Mouse (Mus musculus) limb, embryonic 15.5 days (tissue): ENCODE results near the gene Htra3. TPM values are rescaled to one million over a fixed set of nuclear protein-coding genes. Genes with fewer than 3 reads are reported as not detected.

Experiments
- ATAC-seq: fragments of 200-750 bp; cut with Nextera tagmentation; 2 replicates; pipeline ENCODE4 v1.8.0; 2017; ENCODE audit warnings: low read depth, moderate TSS enrichment; ENCODE audit not compliant: insufficient number of reproducible peaks, low FRiP score, low TSS enrichment
- H3K27ac ChIP-seq: fragments of 300-500 bp; sonication (generic); 2 replicates; pipeline ENCODE4 v1.5.1; 2015; ENCODE audit warnings: moderate library complexity, mild to moderate bottlenecking, inconsistent platforms
- H3K27me3 ChIP-seq: fragments of 300-500 bp; sonication (generic); 2 replicates; pipeline ENCODE4 v1.6.1; 2015; ENCODE audit warnings: inconsistent platforms
- H3K36me3 ChIP-seq: fragments of 300-500 bp; sonication (generic); 2 replicates; pipeline ENCODE4 v1.6.1; 2015; ENCODE audit warnings: inconsistent platforms
- H3K4me1 ChIP-seq: fragments of 300-500 bp; sonication (generic); 2 replicates; pipeline ENCODE4 v1.6.1; 2015; ENCODE audit warnings: inconsistent platforms
- H3K4me2 ChIP-seq: fragments of 300-500 bp; sonication (generic); 2 replicates; pipeline ENCODE4 v1.6.1; 2015; ENCODE audit warnings: mild to moderate bottlenecking, inconsistent platforms
- H3K4me3 ChIP-seq: fragments of 300-500 bp; sonication (generic); 2 replicates; pipeline ENCODE4 v1.5.1; 2015; ENCODE audit warnings: mild to moderate bottlenecking, inconsistent platforms
- H3K9ac ChIP-seq: fragments of 300-500 bp; sonication (generic); 2 replicates; pipeline ENCODE4 v1.6.1; 2015; ENCODE audit warnings: inconsistent platforms
- H3K9me3 ChIP-seq: fragments of 300-500 bp; sonication (generic); 2 replicates; pipeline ENCODE4 v1.6.1; 2016; ENCODE audit warnings: inconsistent platforms
- WGBS: fragments of 180-500 bp; shearing (Covaris S2); methylation state at CpG from one replicate; pipeline ENCODE4 v1.1.7; 2015; 5-methylcytosine and 5-hydroxymethylcytosine counted together
- polyA plus RNA-seq: library from polyadenylated mRNA; unstranded; fragments of >200 nt; fragmentation: Nextera tagmentation; extraction: Ambion mirVana; gene quantifications from 2 replicates; pipeline ENCODE4 v1.2.1, GENCODE M21; 2015

Htra3 gene
- polyA plus RNA-seq, 1 experiment from 2014 or later, result 72.3 TPM

DNA sequence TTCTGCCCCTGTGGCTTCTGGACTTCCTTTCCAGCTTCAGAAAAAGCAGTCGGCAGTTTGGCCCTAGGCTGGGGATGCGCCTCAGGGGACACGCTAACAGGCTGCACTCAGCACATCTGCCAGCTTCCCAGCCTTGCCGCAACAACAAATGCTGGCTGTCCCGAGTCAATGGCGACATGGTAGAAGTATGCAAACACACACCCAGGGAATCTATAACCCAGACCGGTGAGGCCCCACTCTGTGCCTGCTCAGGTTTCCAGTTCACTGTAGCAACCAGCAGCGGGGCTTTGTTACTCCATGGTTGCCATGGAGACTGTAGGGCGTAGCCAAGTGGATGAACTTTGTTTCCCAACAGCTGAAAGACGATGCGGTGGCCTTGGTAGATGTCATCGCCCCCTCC is 70.2 kb downstream of the Htra3 start:
- Histone ChIP-seq H3K9ac (no peak overlapping the region), H3K9me3 (no peaks in the 10 kb centered on the region), H3K4me2 (no peak overlapping the region), H3K4me3 (no peak overlapping the region), H3K4me1 (peaks cover 46% of the 10 kb centered on the region), H3K27ac (peak overlapping the region; percentile 75), H3K36me3 (peaks cover 3% of the 10 kb centered on the region; the same call in 1 of the 2 replicates), H3K27me3 (no peaks in the 10 kb centered on the region)
- 25% methylated on average over 12 of the region's 12 CpGs for WGBS
- ATAC-seq, result peak; percentile 82

DNA sequence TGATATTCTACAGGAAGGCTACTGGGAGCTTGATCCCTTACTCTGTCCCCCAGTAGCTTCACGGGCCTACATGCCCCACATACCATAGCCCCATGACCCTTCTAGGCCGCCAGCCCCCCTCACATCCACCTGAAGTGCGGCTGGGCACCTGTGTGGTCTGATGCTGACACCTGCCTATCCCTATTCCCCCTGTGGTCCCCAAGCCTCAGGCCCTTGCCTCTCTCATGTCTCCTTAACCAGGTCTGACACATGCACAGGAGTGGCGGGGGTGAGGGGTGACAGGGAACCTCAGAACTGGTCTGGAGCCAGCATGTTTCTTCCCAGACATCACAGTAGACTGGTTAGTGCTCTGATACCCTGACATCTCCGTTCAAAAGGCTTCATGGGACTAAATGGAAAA is 71.0 kb downstream of the Htra3 start:
- Histone ChIP-seq H3K4me3 (no peak overlapping the region), H3K9ac (no peak overlapping the region), H3K4me2 (no peak overlapping the region), H3K9me3 (no peaks in the 10 kb centered on the region), H3K36me3 (peaks cover 8% of the 10 kb centered on the region; the same call in 1 of the 2 replicates), H3K4me1 (peaks cover 46% of the 10 kb centered on the region), H3K27me3 (no peaks in the 10 kb centered on the region), H3K27ac (peak overlapping the region; percentile 64)
- ATAC-seq, result no peak
- WGBS, result 72% methylated on average over 5 of the region's 5 CpGs

DNA sequence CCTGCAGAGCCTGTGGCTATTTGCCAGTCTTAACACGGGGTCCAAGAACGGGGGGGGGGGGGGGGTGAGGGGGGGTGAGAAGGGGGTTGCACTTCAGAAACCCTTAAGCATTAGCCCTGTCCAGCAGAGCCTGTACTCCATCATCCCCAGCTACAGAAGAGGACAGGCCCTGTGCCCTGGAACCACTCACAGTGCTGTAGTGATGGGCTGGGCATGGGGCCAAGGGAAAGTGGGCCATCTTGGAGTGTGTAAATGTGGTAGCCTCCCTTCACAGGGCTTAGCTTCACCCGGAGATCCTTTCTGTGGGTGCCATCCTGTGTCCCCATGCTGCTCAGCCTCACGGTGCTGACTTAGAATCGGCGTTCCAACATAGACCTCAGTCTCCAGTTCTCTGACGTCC is 71.8 kb downstream of the Htra3 start:
- Histone ChIP-seq H3K27me3 (no peaks in the 10 kb centered on the region), H3K9me3 (no peaks in the 10 kb centered on the region), H3K9ac (no peak overlapping the region), H3K27ac (peak overlapping the region; percentile 64), H3K4me3 (no peak overlapping the region), H3K4me1 (peaks cover 46% of the 10 kb centered on the region), H3K36me3 (peaks cover 14% of the 10 kb centered on the region), H3K4me2 (no peak overlapping the region)
- ATAC-seq, result no peak
- 69% methylated on average over 7 of the region's 7 CpGs for WGBS

DNA sequence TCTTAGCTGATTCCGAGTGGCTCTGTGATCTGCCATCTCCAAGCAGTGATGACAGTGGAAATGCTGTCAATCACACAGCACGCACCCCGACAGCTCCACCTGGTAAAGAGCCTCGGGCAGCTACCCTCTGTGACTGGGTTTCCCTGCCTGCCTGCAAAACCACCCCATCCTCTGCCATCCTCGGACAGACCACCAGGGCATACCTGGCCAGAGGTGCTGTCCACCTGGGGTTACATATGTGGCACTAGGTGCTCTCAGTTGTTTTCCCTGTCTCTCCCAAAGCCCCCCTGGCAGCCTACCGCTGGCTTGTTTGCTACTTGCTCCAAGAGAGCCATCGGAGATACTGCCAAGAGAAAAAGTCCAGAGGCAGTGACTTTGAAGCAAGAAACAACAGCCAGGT is 72.8 kb downstream of the Htra3 start:
- WGBS, result 83% methylated on average over 7 of the region's 7 CpGs

DNA sequence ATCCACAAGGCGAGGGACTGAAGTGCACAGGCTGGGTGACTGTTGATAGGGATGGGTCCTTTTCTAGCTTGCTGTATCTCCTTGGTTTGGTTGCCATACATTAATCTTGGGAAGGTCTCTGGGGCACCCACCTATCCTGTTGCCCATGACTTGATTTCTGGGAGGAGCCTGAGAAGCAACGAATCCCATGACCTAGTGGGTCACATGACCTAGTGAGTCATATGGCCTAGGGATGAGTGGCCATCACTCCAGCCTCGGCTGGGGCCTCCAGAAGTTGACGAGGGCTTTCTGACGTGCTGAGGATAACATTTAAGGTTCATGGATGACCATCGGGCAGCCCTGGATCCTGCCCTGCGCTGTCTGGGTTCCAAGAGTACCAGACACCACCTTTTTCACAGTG is 74.2 kb downstream of the Htra3 start:
- H3K4me1 ChIP-seq, result peaks cover 34% of the 10 kb centered on the region
- ATAC-seq, result no peak
- no peak overlapping the region for H3K9ac ChIP-seq
- H3K27me3 ChIP-seq, result no peaks in the 10 kb centered on the region
- no peaks in the 10 kb centered on the region for H3K9me3 ChIP-seq
- 80% methylated on average over 7 of the region's 7 CpGs for WGBS
- no peak overlapping the region for H3K4me2 ChIP-seq
- no peak overlapping the region for H3K27ac ChIP-seq
- peaks cover 35% of the 10 kb centered on the region for H3K36me3 ChIP-seq
- H3K4me3 ChIP-seq, result no peak overlapping the region

More for the DNA sequence above, 72.8 kb downstream of the Htra3 start:
- Histone ChIP-seq H3K27ac (no peak overlapping the region), H3K9ac (no peak overlapping the region), H3K36me3 (peaks cover 24% of the 10 kb centered on the region), H3K4me2 (no peak overlapping the region), H3K27me3 (no peaks in the 10 kb centered on the region), H3K4me3 (no peak overlapping the region), H3K9me3 (no peaks in the 10 kb centered on the region), H3K4me1 (peaks cover 46% of the 10 kb centered on the region)
- no peak for ATAC-seq

Other genes starting within 250 kb of the Htra3 start
- gene Cpz, start 154.1 kb downstream of the Htra3 start, polyA plus RNA-seq, result 12.1 and 16.4 TPM in 2 replicates
- 9.0 and 9.1 TPM in 2 replicates for gene Trmt44, start 104.7 kb downstream of the Htra3 start, polyA plus RNA-seq
- 11.6 and 12.4 TPM in 2 replicates for gene Acox3, start 96.7 kb downstream of the Htra3 start, polyA plus RNA-seq
- 6.6 and 7.3 TPM in 2 replicates for gene Sh3tc1, start 60.2 kb upstream of the Htra3 start, polyA plus RNA-seq
- 2.7 and 5.7 TPM in 2 replicates for gene Ablim2, start 78.1 kb upstream of the Htra3 start, polyA plus RNA-seq
- 21.6 and 23.2 TPM in 2 replicates for gene Afap1, start 213.5 kb upstream of the Htra3 start, polyA plus RNA-seq